Mouse (Mus musculus) limb, embryonic 12.5 days (tissue): Measurements from ENCODE around the gene Cd69. TPM values are rescaled to one million over a fixed set of nuclear protein-coding genes. Genes with fewer than 3 reads are reported as not detected.

Source experiments
- ATAC-seq: fragments of 200-750 bp; cut with Nextera tagmentation; 2 replicates; pipeline ENCODE4 v1.8.0; 2017; ENCODE audit warnings: low read depth, moderate TSS enrichment; ENCODE audit not compliant: insufficient number of reproducible peaks, insufficient read depth, low FRiP score, low TSS enrichment
- H3K27ac ChIP-seq: fragments of 300-500 bp; sonication (generic); 2 replicates; pipeline ENCODE4 v1.5.1; 2016; ENCODE audit warnings: mild to moderate bottlenecking, moderate library complexity
- H3K27me3 ChIP-seq: fragments of 300-500 bp; sonication (generic); 2 replicates; pipeline ENCODE4 v1.6.1; 2016; ENCODE audit warnings: mild to moderate bottlenecking, moderate library complexity
- H3K36me3 ChIP-seq: fragments of 300-500 bp; sonication (generic); 2 replicates; pipeline ENCODE4 v1.6.1; 2016; ENCODE audit warnings: mild to moderate bottlenecking, moderate library complexity
- H3K4me1 ChIP-seq: fragments of 300-500 bp; sonication (generic); replicated peaks from 2 replicates; pipeline ENCODE4 v1.6.1; 2016
- H3K4me2 ChIP-seq: fragments of 300-500 bp; sonication (generic); 2 replicates; pipeline ENCODE4 v1.6.1; 2016; ENCODE audit warnings: mild to moderate bottlenecking, moderate library complexity
- H3K4me3 ChIP-seq: fragments of 300-500 bp; sonication (generic); replicated peaks from 2 replicates; pipeline ENCODE4 v1.5.1; 2016; ENCODE audit warnings: mild to moderate bottlenecking
- H3K9ac ChIP-seq: fragments of 300-500 bp; sonication (generic); replicated peaks from 2 replicates; pipeline ENCODE4 v1.6.1; 2016; ENCODE audit warnings: mild to moderate bottlenecking, moderate library complexity
- H3K9me3 ChIP-seq: fragments of 300-500 bp; sonication (generic); 2 replicates; pipeline ENCODE4 v1.6.1; 2016; ENCODE audit warnings: mild to moderate bottlenecking, moderate library complexity
- WGBS: fragments of 180-500 bp; shearing (Covaris S2); methylation state at CpG from one replicate; pipeline ENCODE4 v1.1.7; 2016; 5-methylcytosine and 5-hydroxymethylcytosine counted together
- polyA plus RNA-seq: library from polyadenylated mRNA; unstranded; fragments of >200 nt; fragmentation: Nextera tagmentation; extraction: Ambion mirVana; gene quantifications from 2 replicates; pipeline ENCODE4 v1.2.1, GENCODE M21; 2016

Gene Cd69
- polyA plus RNA-seq, 1 experiment from 2014 or later, result not detected

DNA sequence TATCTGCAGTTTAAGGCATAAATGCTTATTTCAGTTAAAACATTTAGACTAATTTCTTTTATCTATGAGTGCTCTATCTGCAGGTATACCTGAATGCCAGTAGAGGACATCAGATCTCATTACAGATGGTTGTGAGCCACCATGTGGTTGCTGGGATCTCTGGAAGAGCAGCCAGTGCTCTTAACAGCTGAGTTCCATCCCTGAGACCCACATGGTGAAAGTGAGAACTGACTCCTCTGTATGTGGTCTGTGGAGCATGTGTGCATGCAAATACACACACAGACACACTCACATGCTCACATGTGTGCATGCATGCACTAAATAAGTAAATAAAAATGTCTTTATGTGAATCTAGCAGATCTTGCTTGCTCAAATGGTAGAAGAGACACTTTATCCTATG is 29.4 kb downstream of the Cd69 start:
- no peak overlapping the region for H3K9ac ChIP-seq

DNA sequence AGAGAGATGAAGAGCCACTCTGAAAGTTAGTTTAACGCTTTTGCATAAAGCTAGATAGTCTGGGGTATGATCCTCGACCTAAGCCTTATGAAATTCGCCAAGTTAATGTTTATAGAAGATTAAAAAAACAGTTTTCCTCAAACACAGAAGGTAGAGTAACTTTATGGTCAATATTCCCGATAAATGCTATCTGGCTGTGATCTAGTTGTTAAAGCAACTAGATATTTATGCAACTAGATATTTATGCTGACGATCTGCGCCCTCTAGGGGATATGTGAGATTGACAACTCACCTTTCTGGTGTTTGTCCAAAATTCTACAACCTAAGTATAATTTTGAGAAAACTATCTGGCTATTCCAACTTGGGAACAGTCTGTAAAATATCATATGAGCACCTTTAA is 33.3 kb downstream of the Cd69 start:
- WGBS, result 68% methylated on average over 6 of the region's 6 CpGs
- Histone ChIP-seq H3K9ac (no peak overlapping the region), H3K27ac (no peak overlapping the region), H3K4me1 (no peaks in the 10 kb centered on the region), H3K9me3 (no peaks in the 10 kb centered on the region), H3K27me3 (no peaks in the 10 kb centered on the region), H3K36me3 (no peaks in the 10 kb centered on the region), H3K4me3 (no peak overlapping the region), H3K4me2 (no peak overlapping the region)
- no peak for ATAC-seq

More for the DNA sequence above, 29.4 kb downstream of the Cd69 start:
- H3K4me1 ChIP-seq, result no peaks in the 10 kb centered on the region
- H3K9me3 ChIP-seq, result no peaks in the 10 kb centered on the region
- H3K4me2 ChIP-seq, result no peak overlapping the region
- ATAC-seq, result no peak
- no peaks in the 10 kb centered on the region for H3K27me3 ChIP-seq
- H3K27ac ChIP-seq, result no peak overlapping the region
- no peak overlapping the region for H3K4me3 ChIP-seq
- H3K36me3 ChIP-seq, result no peaks in the 10 kb centered on the region

DNA sequence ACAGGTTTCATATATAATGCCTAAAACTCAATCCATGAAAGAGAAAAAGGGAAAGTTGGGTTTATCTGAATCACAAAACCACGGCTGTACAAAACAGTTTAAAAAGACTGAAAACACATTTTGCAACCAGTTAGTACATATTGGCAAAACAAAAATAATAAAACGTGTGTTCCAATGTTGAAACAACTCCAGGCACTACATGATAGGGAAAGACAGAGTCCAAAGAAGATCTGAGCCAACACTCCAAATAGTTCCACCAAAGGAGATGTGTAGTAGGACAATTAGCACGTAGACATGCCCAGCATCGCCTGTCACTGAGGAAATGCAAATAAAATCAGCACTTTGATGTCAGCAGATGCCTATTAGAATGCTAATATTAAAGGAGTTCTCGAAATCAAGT is 33.8 kb downstream of the Cd69 start:
- Histone ChIP-seq H3K4me2 (no peak overlapping the region), H3K36me3 (no peaks in the 10 kb centered on the region), H3K9ac (no peak overlapping the region), H3K9me3 (no peaks in the 10 kb centered on the region), H3K4me3 (no peak overlapping the region), H3K27me3 (no peaks in the 10 kb centered on the region), H3K27ac (no peak overlapping the region), H3K4me1 (no peaks in the 10 kb centered on the region)
- 61% methylated on average over 5 of the region's 5 CpGs for WGBS
- ATAC-seq, result no peak

DNA sequence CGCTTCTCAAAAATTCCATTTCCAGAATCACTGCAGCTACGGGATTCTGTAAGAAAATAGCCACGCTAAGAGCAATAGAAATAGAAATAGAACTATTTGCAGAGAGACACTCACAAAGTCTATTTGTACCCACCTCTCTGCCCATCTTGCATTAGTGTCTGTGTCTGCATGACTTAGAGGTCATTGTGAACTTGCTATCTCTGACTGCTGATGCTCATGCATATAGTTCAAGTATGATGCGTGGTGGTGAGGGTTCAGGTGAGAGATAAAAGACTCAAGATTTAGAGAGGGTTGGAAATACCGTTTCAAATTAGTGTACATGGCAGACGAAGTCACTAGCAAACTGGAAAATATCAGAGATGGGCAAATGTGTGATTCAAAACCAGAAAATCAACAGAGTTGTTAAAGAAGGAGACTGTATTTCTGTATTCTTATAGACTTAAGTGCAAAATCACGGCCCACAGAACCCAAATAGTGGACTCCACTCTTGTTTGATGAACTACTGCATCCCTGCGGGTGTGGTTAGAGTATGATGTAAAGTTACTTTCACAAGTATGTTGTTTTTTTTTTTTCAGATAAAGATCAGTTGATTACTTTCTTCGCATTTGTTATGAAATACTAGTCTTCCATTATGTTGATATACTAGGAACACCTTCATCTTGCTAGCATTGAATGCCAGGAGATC is 35.5 kb downstream of the Cd69 start:
- Histone ChIP-seq H3K4me1 (no peaks in the 10 kb centered on the region), H3K27me3 (no peaks in the 10 kb centered on the region), H3K36me3 (no peaks in the 10 kb centered on the region), H3K9ac (no peak overlapping the region), H3K27ac (no peak overlapping the region), H3K4me3 (no peak overlapping the region), H3K9me3 (no peaks in the 10 kb centered on the region), H3K4me2 (no peak overlapping the region)
- ATAC-seq, result no peak
- 87% methylated on average over 9 of the region's 9 CpGs for WGBS

DNA sequence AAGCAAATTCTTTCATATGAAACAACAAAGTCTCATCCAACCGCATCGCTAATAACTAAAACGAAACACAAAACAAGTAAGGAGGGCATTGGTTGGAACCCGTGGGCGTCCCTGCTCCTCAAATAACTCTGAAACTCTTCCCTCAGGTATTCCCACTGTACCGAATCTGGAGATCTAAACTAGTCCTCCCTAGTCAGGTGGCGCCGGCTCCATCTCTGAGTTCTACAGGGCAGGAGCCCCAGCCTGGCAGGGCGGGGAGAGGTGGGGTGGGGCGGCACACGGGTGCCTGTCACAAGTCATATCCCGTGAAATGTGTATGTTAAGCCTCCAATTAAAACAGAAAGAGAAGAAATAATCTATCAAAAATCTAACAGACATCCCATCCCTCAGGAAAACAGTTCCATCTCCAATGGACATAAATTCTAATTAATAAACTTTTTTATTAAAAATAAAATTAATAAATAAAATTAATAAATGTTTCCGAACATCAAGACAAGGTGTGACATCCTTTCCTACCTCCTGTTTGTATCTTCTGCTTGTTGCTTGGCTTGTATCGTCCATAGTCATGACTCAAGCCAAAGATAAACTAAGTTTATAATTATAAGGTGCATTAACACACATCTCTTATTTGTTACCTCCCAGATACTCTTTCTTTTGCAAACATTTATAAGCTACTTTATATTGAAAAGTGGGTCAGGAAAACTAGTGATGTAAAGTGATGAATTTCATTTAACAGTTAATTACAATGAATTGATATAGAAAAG is 36.8 kb downstream of the Cd69 start:
- peak overlapping the region; percentile 44 for H3K4me3 ChIP-seq
- peak overlapping the region; percentile 38; the same call in 1 of the 2 replicates for H3K9ac ChIP-seq
- no peaks in the 10 kb centered on the region for H3K4me1 ChIP-seq
- no peak overlapping the region for H3K27ac ChIP-seq
- WGBS, result 12% methylated on average over 14 of the region's 14 CpGs
- no peaks in the 10 kb centered on the region for H3K9me3 ChIP-seq
- no peaks in the 10 kb centered on the region for H3K36me3 ChIP-seq
- no peaks in the 10 kb centered on the region for H3K27me3 ChIP-seq
- H3K4me2 ChIP-seq, result peak overlapping the region; percentile 58
- peak; percentile 70; the same call in 1 of the 2 replicates for ATAC-seq

DNA sequence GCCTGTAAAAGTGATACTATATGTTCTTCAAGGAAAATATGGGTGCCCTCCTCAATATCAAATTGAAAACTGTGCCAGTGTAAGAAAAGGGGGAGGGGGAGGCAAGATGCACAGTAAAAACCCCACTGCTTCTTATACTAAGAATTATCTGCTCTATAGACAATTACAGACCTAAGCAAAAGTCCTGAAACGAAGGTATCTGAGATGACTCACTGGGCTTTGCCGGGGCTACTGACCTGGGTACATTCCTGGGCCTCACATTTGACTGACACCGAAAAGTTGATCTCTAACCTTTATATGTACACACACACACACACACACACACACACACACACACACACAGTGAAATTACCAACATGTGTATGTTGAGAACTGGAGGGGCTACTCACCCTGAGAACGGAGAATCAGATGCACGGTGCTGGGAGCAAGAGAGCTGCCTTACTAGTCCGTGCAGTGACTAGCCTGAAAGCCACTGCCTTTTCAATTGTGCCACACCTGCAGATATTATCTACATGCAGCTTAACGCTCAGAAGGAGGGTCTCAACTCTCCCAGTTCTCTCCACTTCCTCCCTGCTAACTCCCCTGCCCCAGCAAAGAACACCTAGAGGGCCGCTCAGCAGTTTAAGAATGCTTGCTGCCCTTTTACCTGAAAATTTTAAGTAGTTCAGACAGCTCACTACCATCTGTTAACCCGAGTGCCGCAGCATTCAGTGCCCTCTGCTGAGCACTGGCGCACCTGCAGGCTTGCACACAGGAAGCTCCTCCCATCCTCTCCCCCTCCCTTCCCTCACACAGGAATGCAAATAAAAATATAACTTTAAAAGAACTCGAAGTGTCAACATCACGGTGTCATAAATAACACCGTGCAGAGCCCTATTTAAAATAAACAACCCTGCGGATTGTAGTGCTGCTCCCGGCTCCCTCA is 37.6 kb downstream of the Cd69 start:
- Histone ChIP-seq H3K4me3 (peak overlapping the region; percentile 44), H3K27me3 (no peaks in the 10 kb centered on the region), H3K9me3 (no peaks in the 10 kb centered on the region), H3K27ac (no peak overlapping the region), H3K36me3 (no peaks in the 10 kb centered on the region), H3K9ac (peak overlapping the region; percentile 38; the same call in 1 of the 2 replicates), H3K4me1 (no peaks in the 10 kb centered on the region), H3K4me2 (peak overlapping the region; percentile 58)
- ATAC-seq, result peak; percentile 91
- 26% methylated on average over 16 of the region's 16 CpGs for WGBS

DNA sequence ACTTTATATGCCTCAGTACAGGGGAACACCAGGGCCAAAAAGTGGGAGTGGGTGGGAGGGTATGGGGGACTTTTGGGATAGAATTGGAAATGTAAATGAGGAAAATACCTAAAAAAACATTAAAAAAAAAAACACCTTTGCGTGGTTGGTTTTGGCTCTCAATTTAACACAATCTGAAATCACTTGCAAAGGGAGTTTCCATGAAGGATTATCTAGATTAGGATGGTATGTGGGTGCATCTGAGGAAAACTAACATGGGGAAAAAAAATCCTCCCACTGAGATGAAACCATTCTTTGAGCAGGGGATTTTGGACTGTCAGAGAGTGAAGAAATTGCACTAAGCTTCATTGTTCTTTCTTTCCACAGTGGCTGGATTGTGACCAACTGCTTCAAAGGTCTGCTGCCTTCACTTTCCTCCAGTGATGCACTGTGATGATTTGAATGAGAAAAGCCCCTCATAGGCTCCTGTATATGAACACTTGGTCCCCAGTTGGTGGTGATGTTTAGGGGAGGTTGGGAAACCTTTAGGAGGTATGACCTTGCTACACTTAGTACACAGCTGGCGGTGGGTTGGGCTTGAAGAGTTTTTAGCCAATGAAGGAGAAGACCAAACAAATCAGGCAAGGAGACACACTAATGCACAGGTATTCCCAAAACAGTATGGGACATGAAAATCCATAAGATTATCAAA is 38.4 kb downstream of the Cd69 start:
- Histone ChIP-seq H3K36me3 (no peaks in the 10 kb centered on the region), H3K9me3 (no peaks in the 10 kb centered on the region), H3K27me3 (no peaks in the 10 kb centered on the region), H3K4me3 (no peak overlapping the region), H3K4me2 (no peak overlapping the region), H3K9ac (no peak overlapping the region), H3K4me1 (no peaks in the 10 kb centered on the region), H3K27ac (no peak overlapping the region)
- 89% methylated on average over 2 of the region's 2 CpGs for WGBS
- no peak for ATAC-seq

DNA sequence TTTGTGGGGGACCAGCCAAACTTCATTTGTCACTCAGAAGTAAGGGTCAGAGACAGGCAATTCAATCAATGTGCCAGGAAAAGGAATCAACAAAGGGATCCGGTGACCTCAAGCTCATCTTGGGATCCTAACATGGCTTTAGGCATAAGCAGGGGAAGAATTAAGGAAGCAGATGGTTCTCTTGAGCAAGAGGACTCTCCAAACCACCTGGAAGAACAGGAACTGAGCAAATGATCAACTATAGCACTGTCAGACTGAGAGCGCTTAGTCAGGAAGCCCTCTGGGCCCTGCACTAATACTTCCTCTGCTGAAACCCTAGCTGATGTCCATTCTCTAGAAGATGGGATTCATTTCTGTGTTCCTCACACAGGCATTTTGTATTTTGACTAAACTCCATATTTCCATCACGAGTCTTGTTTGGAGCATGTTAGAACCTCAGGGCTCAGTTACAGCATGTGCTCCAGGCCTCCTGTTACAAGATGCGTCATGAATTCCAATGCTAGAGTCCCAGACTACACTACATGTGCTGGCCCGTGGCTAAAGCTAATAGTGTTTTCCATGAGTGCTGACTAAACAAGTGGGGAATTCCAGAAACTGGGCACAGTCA is 39.3 kb downstream of the Cd69 start:
- 75% methylated on average over 5 of the region's 5 CpGs for WGBS
- ATAC-seq, result no peak
- Histone ChIP-seq H3K9me3 (no peaks in the 10 kb centered on the region), H3K4me2 (no peak overlapping the region), H3K4me3 (no peak overlapping the region), H3K27me3 (no peaks in the 10 kb centered on the region), H3K27ac (no peak overlapping the region), H3K36me3 (no peaks in the 10 kb centered on the region), H3K9ac (no peak overlapping the region), H3K4me1 (no peaks in the 10 kb centered on the region)

DNA sequence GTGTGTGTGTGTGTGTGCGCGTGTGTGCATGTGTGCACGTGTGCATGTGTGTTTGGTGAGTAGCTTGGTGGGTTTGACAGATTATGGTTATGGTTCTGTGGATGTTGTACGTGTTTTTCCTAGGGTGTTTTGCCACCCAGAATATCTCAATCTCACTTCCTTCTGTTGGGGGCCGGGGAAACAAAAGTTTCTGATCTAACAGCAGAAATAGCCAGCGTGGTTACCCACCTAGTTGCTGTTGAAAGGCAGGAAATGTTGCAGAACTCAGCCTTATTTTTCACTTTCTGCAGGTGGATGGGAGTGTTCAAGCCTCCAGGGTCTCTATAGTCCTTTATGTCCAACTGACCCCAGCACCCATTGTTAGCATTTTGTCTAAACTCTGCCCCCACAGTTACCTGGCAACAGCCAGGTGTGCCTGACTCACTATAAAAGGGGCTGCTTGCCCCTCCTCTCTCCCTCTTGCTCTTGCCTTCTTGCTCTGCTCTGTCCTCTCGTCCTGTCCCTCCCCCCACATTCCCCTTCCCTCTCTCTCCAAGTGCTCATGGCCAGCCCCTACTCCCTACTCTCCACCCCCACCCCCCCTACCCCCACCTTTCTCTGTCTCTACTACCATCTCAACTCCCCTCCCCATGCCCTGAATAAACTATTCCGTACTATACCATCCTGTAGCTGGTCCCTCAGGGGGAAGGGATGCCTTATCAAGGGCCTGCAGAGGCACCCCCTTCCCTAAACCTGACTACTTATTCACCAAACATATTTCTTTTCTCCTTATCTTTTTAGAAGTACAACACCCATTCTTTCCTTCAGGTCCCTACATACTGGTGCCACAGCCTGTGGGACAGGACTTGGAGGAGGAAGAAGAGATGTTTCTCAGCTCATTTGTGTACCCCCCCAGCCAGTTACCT is 40.5 kb downstream of the Cd69 start:
- H3K4me3 ChIP-seq, result no peak overlapping the region
- no peaks in the 10 kb centered on the region for H3K27me3 ChIP-seq
- no peaks in the 10 kb centered on the region for H3K36me3 ChIP-seq
- ATAC-seq, result no peak
- no peak overlapping the region for H3K27ac ChIP-seq
- no peaks in the 10 kb centered on the region for H3K4me1 ChIP-seq
- no peaks in the 10 kb centered on the region for H3K9me3 ChIP-seq
- no peak overlapping the region for H3K9ac ChIP-seq
- H3K4me2 ChIP-seq, result no peak overlapping the region
- 78% methylated on average over 8 of the region's 8 CpGs for WGBS

DNA sequence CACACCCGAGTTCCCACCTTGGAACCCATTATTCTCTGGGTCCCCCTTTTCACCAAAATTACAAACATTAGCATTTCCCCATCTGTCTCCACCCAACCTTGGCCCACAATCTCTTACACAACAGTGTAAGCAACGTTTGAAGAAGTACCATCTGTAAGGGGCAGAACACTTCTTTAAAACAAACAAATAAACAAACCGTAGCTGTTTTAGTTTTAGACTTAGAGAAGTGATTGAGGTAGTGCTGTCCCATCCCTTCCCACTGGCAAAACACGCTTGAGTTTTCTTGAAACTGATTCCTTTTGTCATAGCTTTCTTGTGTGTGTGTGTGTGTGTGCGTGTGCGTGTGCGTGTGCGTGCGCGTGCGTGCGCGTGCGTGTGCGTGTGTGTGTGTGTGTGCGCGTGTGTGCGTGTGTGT is 41.3 kb downstream of the Cd69 start:
- Histone ChIP-seq H3K9ac (no peak overlapping the region), H3K4me1 (no peaks in the 10 kb centered on the region), H3K9me3 (no peaks in the 10 kb centered on the region), H3K27me3 (no peaks in the 10 kb centered on the region), H3K4me3 (no peak overlapping the region), H3K27ac (no peak overlapping the region), H3K36me3 (no peaks in the 10 kb centered on the region), H3K4me2 (no peak overlapping the region)
- 83% methylated on average over 14 of the region's 18 CpGs for WGBS
- ATAC-seq, result no peak
